Mouse (Mus musculus): ENCODE measurements around the gene Ppp2ca.
"Not testable (repeated sequence)": the region's sequence is repeated elsewhere in the genome, so short reads cannot be mapped to it uniquely, and the experiment has no call there.

GRCm38 (mm10) chr11:52120415-52120814 lies 21.9 kb downstream of the Ppp2ca start:
- TF ChIP-seq CTCF (IDR thresholded peaks at IDR 0.05; ENCODE audit: borderline replicate concordance, control insufficient read depth, extremely low read depth, insufficient read depth, low read length, poor library complexity); POLR2A (IDR thresholded peaks at IDR 0.05; ENCODE audit: control insufficient read depth, extremely low read depth, insufficient read depth, low read length, poor library complexity): not testable (repeated sequence)

Data from thymus, adult 2 months (tissue).